Mouse (Mus musculus) neutrophil, adult 5-6 weeks (primary cell): ENCODE measurements around the gene Ldah. TPM values are rescaled to one million over a fixed set of nuclear protein-coding genes. Genes with fewer than 3 reads are reported as not detected.

Experiments
- ATAC-seq: fragments of 151-379, 151-347 bp; 2 replicates; pipeline ENCODE4 v1.8.0; 2017; ENCODE audit warnings: mild to moderate bottlenecking, moderate TSS enrichment; ENCODE audit not compliant: insufficient number of reproducible peaks, poor library complexity, low FRiP score, severe bottlenecking; ENCODE audit errors: extremely low read depth
- total RNA-seq: library from RNA; stranded (forward); fragments of 200-1000 nt; gene quantifications from 2 replicates; pipeline ENCODE4 v1.2.3, GENCODE M21; 2017

The Ldah gene
- total RNA-seq, 1 experiment from 2014 or later = 30.8 TPM

DNA sequence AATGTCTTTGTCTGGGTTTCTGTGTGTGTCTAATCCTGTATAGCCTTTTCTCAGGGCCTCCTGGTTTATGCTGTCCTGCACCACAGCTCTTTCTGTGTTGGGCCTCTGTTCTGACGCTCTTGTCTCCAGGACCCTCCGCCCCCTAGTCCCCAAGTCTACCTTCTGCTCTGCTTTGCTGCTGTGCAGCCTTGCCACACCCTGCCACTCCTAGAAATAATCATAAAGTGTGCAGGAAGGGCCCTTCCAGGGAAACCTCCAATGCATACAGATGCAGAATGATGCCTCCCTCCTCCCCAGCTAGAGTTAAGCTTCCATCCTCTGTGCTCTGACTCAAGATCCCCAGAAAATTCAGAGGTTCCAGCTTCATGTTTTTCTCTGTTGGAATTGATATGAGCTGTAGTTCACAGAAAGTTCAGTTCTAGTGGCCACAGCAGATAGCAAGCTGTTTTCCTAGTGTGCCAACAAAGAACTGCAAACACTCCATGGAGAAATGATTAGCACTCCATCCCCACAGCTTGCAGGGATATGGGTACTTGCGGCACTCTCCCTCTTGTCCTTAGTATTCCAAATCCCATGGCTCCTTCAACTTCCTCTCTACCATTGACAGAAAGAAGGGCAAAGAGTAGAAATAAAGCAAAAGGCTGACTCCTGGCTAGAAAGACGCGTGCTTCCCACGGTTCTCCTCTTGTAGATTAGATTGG, 65.7 kb downstream of the Ldah start:
- no peak for ATAC-seq

DNA sequence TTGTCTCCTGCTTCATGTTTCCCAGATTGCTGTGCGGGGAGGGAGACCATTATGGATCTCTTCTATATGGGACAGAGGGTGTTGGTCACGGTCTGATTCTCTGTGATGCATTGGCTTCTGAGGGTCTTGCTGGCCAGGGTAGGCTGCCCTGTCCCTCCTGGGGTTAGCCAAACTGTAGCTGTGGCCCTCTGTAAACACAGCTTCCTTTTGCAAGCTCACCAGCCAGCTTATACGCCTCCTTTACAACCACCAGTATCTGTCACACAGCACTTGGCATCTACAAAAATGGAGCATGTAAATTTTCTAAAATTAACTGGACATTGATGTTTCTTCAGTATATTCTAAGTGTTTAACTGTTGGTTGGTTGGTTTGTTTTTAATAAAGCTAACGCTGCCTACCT, 67.5 kb downstream of the Ldah start:
- ATAC-seq = no peak

DNA sequence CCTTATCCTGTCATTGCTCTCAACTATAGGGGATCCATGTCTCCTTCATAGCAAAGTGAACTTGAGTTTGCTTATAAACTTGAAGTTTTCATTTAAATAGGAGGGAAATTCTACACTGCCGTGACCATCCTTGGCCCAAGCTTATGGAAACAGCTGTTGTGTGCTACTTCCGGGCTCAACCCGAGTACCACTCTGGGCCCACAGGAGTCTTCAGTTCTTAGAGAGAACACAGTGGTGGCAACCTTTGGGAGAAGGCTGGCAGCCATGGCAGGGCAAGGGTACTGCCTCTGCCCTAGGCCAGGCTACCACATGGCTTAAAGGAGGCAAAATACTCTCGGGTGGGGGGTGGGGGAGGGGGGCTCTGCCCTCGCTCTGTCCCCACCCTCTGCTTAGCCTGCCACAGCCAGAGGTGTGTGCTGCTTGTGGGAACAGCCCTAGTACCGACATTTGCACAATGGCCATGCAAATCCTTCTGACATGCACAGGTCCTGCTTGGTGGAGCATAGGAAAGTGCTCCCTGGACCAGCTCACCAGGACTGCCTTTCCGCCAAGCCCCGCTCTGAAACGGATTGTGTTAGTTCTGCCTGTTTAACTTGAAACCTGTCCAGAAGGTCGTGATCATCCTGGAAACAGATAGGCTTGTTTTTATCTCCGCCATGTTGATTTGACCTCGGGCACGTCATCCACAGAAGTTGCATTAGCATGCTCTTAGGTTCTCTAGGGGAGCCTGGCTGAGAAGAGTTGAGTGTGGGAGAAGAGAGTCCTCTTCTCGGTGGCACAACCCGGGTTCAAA, 73.5 kb downstream of the Ldah start:
- no peak for ATAC-seq

DNA sequence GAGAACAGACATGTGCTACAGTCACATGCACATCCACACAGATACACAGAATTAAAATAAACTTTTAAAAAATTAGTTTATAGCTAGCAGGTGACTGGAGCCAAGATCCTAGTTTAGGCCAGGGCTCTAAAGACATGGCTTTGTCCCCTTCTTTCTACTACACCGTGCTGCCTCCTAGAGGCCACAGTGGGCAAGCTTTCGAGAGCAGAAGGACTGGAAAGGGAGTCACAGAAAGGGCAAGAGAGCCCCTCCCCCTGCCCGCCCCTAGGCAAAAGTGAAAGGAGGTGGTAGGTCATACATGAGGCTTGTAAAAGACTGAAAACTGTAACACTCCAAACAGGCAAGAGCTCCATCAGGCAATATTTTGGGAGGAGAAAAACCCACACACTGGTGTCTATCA, 80.1 kb downstream of the Ldah start:
- ATAC-seq = no peak

DNA sequence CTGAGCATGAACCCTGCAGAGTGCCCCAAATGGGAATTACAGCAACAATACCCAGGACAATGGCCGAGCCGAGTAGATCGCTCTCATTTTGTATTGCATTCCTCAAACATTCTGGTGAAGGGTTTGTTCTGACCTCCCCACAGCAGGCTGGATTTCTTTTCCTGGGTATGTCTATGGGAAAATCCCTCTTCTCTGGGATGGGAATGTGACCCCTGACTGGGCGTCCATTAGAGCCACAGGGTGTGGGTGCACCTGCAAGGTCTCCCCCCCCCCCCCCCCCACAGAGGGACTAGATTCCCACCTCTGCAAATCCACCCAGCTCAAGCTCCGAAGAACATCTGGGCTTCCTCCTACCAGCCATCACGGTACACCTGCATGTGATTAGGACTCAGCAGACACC, 81.2 kb downstream of the Ldah start:
- no peak for ATAC-seq

DNA sequence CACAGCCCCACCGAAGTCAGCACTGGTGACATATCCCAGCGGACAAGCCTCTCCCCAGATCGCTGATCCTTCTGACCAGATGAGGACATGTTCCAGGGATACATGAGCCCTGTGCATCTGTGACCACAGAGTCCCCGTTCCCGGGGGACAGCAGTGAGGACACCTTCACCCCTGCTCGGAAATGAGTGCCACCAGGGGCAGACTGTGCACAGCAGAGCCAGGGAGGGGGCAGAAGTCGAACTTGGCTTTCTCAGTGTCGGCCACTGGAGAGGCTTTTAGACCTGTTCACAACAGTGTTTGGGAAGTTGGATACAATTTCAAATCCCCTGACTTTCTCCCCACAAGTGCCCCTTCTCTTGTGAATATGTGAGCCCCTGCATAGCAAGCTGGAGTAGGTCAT, 81.6 kb downstream of the Ldah start:
- ATAC-seq = no peak

DNA sequence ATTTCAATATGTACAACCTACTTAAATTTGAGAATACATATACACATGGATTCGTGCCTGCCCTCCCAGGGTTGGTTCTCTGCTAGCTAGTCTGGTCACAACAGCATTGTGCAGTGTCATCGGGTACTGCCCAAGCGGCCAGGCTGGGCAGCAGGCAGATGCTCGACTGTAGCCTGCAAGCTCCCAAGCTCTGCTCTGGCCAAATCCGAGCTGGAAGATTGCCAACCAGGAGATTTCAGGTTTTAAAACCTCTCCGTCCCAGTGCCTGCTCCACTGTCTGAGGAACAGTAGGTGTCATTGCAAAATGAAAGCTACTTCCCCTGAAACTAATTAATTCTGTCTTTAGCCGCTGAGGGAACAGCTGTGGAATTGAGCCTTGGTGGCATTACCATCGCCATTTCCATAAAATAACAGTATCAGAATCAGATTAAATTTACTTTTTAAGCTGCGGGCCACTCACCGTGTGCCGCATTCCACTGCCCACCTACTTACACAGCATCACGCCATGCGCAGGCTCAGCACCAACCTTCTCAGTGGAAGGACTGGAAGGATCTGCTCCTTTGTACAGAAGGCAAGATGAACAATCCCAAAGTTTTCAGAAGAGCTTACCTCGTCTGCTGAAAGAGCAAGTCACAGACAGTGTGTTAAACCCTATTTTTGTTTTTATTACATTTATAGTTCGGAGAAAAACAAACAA, 83.4 kb downstream of the Ldah start:
- ATAC-seq = no peak

DNA sequence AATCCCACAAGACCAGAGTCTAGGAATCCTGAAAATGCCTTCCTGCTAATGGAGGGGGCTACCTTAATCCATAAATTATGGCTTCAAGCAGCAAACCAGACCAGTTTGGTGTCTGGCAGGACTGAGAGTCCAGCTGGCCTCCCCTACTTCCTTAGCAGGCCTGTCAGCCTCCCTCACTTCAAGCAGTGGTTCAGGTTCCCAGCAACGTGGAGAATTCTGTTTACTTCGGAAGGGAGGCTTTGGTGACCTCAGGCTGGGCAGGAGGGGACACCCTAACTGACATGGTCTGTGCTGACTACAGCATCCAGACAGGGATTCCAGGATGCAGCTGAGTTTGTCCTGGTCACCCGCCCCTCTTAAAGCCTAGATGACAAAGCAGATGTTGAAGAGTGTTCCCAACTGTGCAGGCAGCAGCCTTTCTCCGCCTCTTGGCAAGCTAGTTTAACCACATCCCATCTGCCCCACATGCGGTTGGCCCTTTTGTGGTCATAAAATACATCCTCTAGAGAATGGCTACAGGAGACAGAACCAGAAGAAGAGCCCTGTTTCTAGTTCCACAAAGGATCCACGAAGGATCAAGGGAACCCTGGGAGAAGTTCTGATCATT, 87.5 kb downstream of the Ldah start:
- no peak for ATAC-seq

DNA sequence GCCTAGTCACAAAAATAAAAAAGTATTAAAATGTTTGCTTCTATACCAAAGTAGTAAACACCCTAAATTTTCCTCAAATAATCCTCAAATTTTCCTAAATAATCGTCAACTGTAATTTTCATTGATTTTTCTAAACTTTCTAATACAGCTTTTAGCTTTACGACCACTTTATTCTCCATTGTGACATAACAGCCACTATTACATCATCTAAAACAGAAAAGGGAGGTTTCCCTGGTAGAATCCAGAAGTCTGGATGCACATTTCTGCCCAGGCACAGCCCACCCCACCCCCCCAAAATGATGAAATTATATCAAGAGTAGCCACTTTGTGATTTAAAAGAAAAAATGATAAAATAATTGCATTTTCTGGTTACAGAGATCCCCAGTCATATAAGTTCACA, 88.2 kb downstream of the Ldah start:
- no peak for ATAC-seq

DNA sequence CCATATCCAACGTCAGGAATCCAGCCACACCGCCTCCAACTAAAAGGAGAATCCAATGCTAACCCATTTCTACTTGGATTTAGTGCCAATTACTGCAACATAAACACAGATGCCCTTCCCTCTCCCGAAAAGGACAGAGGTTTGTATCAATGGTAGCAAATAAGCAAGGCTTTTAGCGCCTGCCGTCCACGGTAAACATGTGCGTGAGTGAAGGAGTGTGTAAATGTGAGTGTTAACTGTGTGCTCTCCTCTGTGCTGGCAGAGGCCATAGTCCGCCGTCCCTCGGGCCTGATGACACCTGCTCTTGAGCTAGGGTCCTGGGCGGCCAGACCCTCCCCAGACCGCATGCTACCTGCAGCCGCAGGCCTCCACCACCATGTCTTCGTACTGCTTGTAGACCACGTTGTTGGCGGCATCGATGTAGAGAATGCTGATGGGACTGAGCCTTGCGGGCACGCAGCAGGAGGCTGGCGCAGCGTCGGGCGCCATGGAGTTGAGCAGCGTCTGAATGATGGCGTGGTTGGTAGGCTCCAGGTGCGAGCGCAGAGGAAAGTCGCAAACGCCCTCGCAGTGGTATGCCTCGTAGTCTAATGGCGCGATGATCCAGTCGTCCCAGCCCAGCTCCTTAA, 89.8 kb downstream of the Ldah start:
- ATAC-seq = no peak

DNA sequence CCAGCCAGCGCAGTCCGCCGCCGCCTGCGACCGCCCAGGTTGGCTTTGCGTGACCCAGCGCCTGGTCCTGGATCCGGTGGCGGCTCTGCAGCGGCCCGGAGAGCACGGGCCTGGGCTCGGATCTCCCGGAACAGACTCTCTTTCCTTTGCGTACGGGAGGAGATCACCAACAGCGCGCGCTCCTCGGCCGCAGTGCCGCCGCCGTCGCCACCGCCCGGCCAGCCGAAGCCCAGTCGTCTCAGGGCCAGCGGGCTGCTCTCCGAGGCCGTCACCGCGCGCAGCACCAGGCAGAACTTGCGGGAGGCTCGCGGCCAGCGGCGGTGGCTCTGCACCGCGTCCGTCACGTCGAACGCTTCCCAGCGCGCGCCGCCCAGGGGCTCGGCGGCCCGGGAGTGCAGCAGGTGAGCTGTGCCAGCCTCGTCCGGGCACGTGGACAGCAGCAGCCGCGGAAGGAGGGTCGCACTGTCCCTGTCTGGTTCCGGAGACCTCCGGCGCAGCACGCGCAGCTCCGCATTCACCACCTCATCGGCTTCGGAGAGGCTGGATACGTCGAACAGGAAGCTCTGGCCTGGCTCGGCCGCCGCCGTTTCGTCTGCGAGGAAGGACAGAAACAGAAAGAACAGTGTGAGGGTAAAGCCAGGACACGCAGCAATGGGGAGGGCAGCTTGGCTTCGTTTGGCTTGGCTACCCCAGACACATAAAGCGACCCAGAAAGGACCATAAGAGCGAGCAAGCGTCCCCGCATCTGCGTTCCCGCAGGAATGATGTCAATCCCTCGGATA, 90.6 kb downstream of the Ldah start:
- no peak for ATAC-seq

DNA sequence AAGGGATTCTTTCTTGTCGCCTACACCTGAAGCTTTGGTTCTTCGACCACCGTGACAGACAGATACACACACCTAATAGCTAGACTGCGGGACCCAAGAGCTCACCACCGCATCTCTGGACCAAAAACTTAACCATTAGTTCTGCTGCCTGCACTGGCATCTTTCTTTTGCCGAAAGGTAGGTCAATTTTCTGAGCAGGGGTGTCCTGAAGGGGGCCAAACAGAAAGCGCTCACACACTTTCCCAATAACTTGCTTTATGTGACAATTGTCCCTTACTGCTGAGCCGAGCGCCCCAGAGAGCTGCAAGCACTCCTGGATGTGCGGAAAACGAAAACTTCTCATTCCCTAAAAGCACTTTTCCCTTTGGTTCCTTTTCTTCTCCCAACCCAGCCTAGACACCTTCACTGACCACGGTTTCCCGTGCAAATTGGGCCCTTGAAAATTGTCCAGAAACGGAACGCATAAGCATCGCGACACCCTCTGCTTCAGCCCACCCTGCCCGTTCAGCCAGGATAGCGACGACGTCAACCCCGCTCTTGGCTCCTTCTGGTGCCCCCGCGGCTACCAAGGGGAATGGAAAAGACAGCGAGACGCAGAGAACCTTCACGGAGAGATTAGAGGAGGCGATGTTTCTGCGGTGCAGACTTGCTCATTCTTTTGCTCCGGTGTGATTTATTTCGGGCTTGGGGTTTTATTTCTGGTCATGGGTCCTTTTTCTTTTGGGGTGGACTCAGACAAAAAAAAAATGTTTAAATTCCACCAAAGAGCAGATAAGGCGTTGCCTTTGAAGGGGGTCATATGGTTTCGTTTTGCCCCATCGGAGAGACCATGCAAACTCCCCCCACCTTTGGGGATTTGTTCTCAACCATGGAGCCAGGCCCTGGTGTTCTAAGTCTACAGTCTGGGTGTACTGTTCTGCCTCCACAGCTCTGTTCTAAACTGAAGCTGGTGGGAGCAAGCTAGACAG, 91.5 kb downstream of the Ldah start:
- no peak for ATAC-seq

DNA sequence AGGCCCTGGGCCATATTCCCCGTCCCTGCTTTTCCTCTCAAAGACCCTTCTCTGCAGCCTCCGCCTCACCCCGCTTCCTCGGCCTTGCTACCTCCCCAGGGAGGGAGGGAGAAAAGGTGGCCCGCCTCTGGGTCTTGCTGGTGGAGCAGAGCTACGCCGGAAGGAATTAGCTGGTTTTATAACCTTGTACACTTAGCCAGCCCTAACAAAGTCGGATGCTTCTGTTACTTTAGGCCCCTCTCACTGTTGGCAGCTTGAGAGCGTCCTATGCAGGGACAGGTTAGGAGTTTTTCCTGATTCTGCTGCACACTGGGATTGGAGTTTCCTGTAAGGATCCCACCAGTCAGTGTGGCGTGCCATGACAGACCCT, 92.2 kb downstream of the Ldah start:
- ATAC-seq = no peak

DNA sequence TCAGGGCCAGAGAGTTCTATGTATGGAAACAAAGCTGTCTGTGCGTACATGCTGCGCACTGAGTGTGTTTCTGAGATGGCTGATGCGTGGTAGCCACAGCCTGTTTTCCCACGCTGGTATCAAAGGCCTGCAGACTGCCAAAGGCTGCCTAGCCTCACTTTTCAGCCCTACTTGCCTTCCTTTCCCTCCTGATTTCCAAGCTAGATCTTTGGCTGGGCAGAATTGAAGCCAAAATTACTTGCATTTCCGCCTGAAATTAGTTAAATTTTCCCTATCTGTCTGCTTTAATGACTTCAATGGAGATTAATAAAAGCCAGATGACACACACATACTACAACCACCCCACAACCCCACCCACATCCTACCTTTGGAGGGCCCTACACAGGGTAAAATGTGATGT, 92.6 kb downstream of the Ldah start:
- ATAC-seq = no peak

DNA sequence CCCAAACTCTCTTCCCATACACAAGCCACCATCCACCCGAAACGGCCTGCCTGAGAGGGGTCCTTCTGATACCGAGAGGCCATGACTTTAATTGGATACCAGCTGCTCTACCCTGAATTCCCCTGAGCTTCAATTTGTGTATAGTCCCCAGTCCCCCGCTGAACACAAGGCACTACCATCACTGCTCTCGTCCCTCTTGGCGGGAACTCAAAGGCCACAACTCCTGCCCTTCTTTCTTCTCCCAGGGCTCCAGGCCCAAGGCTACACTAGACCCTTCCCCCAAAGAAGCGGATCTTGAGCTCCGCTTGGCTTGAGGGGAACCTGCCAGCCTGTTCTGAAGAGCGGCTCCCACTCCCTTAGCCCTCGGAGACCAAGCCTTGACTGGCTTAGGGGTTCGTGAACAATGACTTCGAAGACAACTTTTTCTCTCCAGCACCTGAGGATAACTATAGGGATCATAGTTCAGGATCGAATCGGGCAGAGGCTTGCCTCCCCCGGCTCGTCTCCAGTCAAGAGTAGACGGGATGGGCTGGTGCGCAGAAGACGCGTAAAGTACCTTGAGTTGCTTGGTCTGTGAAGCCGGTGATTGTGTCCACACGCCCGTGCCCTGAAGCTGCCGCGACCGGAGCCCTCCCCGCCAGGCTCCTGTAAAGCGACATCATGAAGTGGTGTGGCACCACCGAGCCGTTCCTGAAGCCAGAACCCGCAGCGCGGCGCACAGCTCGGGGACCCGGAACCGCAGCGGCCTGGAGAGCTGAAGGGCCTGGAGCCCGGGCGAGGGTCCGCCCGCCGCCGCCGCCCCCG, 93.3 kb downstream of the Ldah start:
- no peak for ATAC-seq

DNA sequence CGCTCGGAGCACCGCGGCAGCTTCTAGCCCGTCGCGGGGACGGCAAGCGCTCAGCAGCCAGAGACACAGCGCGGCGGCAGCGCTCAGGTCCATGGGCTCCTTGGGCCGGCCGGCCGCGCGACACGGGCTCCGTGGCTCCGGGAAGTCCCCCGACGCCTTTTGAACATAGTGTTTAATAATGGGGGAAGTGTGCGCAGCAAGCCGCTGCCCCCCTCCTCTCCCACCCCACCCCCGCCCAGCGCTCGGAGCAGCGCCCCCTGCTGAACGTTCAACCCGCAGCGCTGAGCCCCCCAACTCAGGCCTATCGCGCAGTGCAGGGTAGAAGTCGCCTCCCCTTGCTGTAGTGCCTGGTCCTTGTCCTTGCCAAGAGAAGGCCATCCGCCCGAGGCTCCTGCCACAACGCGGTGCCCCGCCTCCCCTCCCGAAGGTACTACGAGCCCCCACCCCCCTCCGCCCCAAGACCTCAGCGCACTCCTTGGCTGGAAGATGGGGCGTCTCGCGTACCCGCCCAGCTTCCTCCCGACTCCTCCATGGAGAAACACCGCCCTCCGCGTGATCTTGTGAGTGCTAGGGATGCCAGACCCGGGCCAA, 94.0 kb downstream of the Ldah start, which contains the start of gene Gdf7:
Gene Gdf7, minus strand, starts transcription at position 114 of the 591 bp plus-strand sequence.
- ATAC-seq = no peak
